ENCODE assay signal across 8 mouse cellular contexts in the genomic region with DNA sequence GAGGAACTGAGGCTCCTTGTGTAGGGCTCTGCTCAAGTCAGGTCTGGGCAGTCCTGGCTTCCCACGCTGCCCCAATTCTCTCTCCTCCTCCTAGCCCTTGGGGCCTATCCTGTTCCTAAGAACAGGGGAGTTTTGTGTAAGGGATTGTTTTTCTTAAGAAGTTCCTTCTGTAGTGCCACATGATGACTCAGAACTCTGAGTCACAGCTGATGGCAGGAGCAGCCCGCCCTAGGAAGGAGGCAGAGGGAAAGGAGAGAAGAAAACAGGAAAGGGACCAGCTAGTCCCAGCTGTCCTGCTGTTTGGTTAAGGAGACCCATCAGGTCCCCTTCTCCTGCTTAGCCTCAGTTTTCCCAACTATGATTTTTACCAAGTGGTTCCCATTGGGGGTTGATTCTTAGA. TPM values are rescaled to one million over a fixed set of nuclear protein-coding genes. Genes with fewer than 3 reads are reported as not detected.
DNase-seq lines count a peak whose midpoint lies in the region; ATAC-seq lines count a peak whose summit lies in the region.

No protein-coding gene starts in this region.

- ATAC-seq in kidney, embryonic 14.5 days (ENCODE audit: low FRiP score, low TSS enrichment) = no peak
- ATAC-seq in forebrain, embryonic 11.5 days (replicated peaks; ENCODE audit: low FRiP score) = no peak

- no peaks in the 10 kb centered on the region for H3K9me3 ChIP-seq in kidney, embryonic 14.5 days (ENCODE audit: control insufficient read depth, low read length)
- no peaks in the 10 kb centered on the region for H3K9me3 ChIP-seq in forebrain, embryonic 11.5 days (ENCODE audit: control insufficient read depth, low read length)

- H3K4me2 ChIP-seq in kidney, embryonic 14.5 days (replicated peaks; ENCODE audit: low read depth, low read length) = no peak overlapping the region
- H3K4me2 ChIP-seq in forebrain, embryonic 11.5 days (ENCODE audit: low read depth, low read length, severe bottlenecking) = no peak overlapping the region

- DNase-seq in kidney, adult 9 months = no peak
- DNase-seq in Muller cell, postnatal 12 days (ENCODE audit: inconsistent ontology term) = peak; percentile 66
- DNase-seq in heart, adult 18-20 months = peak; percentile 68 to 88
- DNase-seq in lung, postnatal 10 days = peak; percentile 74
- DNase-seq in urinary bladder, postnatal 25 days (ENCODE audit: low spot score) = no peak
- DNase-seq in forebrain, embryonic 11.5 days (ENCODE audit: low spot score) = no peak
- no peak for DNase-seq in thymus, postnatal 14 days

- no peak overlapping the region for H3K9ac ChIP-seq in kidney, embryonic 14.5 days (ENCODE audit: low read depth, low read length)
- H3K9ac ChIP-seq in forebrain, embryonic 11.5 days (ENCODE audit: low read length) = no peak overlapping the region

- H3K27ac ChIP-seq in kidney, embryonic 14.5 days (ENCODE audit: low read depth, low read length) = 0 out of 2 replicates have a peak overlapping the region, but pooled peaks have one; percentile 24
- no peak overlapping the region for H3K27ac ChIP-seq in forebrain, embryonic 11.5 days (ENCODE audit: low read depth, low read length)

- peaks cover 15% of the 10 kb centered on the region for H3K4me1 ChIP-seq in kidney, embryonic 14.5 days (ENCODE audit: control insufficient read depth, insufficient read depth, low read length)
- H3K4me1 ChIP-seq in forebrain, embryonic 11.5 days (replicated peaks; ENCODE audit: control insufficient read depth, insufficient read depth, low read length) = peaks cover 2% of the 10 kb centered on the region; the same call in 1 of the 2 replicates

- H3K4me3 ChIP-seq in kidney, embryonic 14.5 days (ENCODE audit: low read length) = no peak overlapping the region
- no peak overlapping the region for H3K4me3 ChIP-seq in forebrain, embryonic 11.5 days (ENCODE audit: low read depth, low read length)

- no peaks in the 10 kb centered on the region for H3K27me3 ChIP-seq in kidney, embryonic 14.5 days (ENCODE audit: control insufficient read depth, insufficient read depth, low read length)
- no peaks in the 10 kb centered on the region for H3K27me3 ChIP-seq in forebrain, embryonic 11.5 days (ENCODE audit: control insufficient read depth, insufficient read depth, low read length)

- no peaks in the 10 kb centered on the region for H3K36me3 ChIP-seq in kidney, embryonic 14.5 days (ENCODE audit: control insufficient read depth, insufficient read depth, low read length)
- no peaks in the 10 kb centered on the region for H3K36me3 ChIP-seq in forebrain, embryonic 11.5 days (ENCODE audit: control insufficient read depth, insufficient read depth, low read length)

- 59% methylated on average over 2 of the region's 2 CpGs for WGBS in kidney, embryonic 14.5 days
- 81% methylated on average over 2 of the region's 2 CpGs for WGBS in forebrain, embryonic 11.5 days

RNA-seq across cellular contexts. Expression of gene Gsn, which starts 15.6 kb away (rescaled TPM):
- polyA plus RNA-seq in kidney, embryonic 14.5 days (2014; fragmentation: Nextera tagmentation; extraction: Ambion mirVana) = 57.6 and 84.2 TPM in 2 replicates
- total RNA-seq in heart, adult 18-20 months (2021) = 100 to 1,000 TPM; 742 to 802 TPM
- 28.0 and 33.4 TPM in 2 replicates for polyA plus RNA-seq in forebrain, embryonic 11.5 days (2014; fragmentation: Nextera tagmentation; extraction: Ambion mirVana)

Comparison
In these comparisons a context has a peak if more than half of its experiments do, and no peak if none do; other contexts are left out.
1. DNase-seq: peak in Muller cell, postnatal 12 days (single experiment), heart, adult 18-20 months (2 of 2) and lung, postnatal 10 days (single experiment); none in kidney, adult 9 months (single experiment), urinary bladder, postnatal 25 days (single experiment), forebrain, embryonic 11.5 days (single experiment) and thymus, postnatal 14 days (single experiment).